Mouse (Mus musculus) 3T3-L1 (cell line): ENCODE measurements around the gene Palm3.
"Not testable (repeated sequence)": the region's sequence is repeated elsewhere in the genome, so short reads cannot be mapped to it uniquely, and the experiment has no call there.

ENCODE experiments used
- DNase-seq: peaks from one replicate; pipeline ENCODE4 v3.0.0-alpha.2; 2015; ENCODE audit warnings: low read depth, low spot score

Gene Palm3

DNA sequence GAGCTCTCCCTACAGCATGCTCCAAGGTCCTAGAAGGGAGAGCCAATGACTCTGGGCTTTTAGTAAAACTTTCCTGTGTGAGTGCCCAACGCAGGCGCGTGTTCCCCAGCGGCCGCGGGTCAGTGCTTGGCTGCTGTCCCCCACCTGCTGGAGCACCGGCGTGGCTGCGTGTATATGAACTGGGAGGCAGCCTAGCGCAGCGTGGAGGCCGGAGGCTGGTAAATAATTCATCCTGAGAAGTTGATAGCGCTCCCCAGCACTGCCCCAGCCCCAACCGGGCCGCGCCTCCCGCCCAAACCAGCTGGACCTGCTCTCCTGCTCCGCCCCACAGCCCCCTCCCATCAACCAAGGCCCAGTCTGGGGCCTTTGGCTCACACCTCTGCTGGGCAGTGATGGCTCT lies at the start of gene Palm3:
Palm3 (plus strand) TSS at position 376 of the 400 bp plus-strand sequence.
- no peak for DNase-seq

DNA sequence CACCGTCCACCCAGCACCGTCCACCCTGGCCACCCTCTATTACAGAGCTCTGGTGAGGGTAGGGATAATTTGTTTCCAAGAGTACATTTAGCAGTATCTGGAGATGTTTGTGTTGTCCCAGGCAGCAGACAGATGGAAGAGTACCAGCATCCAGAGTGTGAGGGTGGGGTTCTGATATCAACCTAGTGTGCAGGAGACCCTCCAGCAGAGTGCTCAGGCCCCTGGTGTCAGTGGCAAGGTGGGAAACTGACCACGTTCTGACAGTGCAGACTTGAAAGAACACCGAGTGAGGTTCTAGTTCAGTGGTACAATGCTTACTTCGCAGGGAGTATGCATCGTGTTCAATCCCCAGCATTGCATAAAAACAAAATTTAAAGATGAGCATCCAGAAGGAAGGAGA lies 49.6 kb upstream of the Palm3 start:
- DNase-seq = no peak

DNA sequence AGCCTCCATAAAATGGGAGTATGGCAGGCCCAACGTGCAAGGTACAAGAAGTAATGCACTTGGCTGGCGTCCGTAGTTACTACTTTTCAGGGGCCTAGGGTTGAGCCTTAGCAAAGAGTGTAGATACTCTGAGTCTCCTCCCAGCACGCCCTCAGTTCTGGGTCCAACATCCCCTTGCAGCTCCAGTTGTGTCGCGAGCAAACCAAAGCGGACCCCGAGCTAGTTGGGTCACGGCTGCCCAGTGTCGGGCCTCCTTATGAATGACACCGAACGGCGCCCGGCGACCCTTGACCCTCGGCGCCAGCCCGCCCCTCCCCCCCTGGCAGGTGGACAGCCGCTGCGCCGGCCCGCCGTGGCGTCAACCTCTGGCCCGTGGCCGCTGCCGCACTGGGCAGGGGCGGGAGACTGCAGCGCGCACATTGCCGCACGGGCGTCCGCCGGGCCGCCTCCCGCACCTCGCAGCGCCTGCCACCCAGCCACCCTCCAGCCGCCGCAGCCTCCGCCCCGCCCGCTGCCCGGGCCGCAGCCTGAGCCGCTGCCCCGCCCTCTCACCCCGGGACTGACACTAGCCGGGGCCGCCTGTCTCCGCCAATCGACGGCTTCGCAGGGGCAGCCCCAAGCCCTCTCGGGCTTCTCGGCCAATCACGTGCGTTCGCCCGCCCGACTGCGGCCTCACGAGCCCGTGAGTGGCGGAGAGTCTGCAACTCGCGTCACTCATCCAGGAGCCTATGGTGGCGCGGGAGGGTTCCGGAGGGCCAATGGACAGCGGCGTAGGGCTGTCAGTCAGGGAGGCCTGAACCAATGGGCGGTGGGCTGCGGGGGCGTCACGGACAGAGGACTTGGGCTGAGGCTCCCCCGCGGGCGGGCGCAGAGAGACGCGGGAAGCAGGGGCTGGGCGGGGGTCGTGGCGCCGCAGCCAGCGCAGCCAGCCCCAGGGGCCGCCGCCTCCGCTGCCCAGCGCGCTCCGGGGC lies 48.8 kb upstream of the Palm3 start, which contains the start of gene Prkaca:
Prkaca (plus strand) TSS at position 844 of the 971 bp plus-strand sequence.
- DNase-seq = peak; percentile 99

DNA sequence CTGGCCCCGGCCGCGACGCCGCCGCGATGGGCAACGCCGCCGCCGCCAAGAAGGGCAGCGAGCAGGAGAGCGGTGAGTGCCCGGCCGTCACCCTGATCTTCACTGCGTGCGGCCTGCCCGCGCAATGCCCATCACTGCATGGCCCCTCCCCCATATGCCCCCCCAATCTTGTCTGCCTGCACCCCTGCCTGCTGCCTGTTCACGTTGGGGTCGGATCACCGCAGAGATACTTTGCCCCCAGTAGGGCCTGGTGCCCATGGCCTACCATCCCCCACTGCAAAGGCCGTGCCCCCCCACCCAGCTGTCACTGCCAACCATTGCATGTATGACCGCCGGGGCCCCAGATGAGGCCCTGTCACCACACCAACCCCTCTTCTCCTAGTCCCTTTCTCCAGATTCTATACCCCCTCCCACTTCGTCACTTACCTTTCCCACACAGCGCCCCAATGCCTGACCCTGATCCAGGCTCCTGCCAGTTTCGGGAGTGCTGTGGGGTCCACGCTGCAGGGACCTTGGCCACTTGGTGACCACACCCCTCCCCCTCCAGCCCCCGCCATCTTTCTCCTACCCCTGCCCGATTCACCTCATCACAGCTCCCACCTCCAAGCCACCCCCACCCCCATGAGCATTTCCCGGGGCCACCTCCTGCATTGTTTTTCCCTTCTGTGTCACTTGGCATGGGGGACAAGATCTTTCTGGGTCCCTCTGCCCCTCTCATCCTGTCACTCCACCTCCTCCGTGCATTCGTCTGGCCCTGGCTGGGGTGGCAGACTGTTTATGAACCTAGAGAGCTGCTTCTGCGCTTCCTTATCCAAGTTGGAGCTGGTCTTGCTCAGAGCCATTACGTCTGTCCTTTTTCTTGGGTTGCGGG lies 47.9 kb upstream of the Palm3 start:
- DNase-seq = no peak

DNA sequence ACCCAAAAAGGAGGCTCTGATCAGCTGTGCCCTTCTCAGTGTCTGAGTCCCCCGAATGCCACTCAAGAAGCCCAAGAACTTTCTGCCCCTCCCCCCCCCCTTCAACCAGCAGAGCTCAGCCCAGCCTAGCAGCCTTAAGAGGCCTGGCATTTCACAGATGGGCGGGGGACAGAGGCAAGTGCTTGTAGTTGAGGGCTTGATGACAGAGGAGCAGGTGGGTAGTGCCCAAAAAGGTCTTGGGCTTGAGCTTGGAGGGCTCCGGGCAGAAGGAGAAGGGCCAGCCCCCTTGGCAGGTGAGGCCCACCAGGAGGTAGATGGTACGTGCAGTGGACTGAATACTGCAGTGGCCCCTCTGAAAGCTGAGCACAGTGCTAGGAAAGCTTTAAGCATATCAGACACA lies 46.8 kb upstream of the Palm3 start:
- no peak for DNase-seq

DNA sequence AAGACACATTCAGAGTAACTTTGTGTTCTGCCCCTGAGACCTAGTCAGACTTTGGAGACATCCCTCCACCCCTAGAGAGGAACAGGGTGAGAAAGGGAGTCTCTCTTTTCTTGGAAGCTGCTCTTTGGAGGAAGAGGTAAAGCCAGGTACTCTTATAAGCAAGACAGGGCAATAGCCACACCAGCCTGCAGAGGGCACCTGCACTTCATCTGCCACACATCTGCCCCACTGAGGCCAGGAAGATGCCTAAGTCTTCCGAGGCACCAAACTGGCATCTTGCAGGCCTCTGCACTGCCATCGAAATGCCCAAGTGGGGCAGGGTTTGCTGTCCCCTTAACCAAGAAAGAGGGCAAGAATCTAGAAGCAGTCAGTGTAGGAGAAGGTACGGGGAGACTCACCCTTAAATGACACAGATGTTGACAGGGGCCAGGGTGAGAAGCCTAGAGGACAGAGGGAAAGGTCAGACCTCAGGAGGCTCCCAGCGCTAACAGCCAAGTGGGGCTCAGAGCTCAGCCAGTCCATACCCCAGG lies 45.1 kb upstream of the Palm3 start:
- peak; percentile 27 for DNase-seq

DNA sequence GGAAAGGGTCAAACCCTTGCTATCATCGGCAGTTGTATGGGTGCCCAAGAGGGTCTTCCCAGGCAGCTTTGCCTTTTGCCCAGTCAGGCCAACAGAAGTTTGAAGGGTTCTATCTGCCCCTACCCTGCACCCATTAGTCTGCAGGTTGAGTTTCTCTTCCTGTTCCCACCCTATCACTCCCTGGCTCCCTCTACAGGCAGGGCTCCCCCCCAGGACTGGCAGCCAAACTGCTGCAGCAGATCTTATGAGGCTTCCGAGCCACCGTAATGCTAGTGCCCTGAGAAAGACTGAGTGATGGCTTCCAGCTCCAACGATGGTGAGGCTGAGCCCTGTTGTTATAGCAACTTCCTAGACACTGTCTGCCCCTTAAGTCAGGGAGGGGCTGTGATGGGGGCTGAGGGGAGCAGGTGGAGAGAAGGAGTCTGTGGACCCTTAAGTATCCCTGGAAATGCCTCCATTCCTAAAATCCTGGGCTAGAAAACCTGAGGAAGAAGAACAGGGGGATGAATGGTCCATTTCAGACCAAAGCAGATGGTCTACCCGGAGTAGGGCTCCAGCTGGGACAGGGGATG lies 44.4 kb upstream of the Palm3 start:
- DNase-seq = no peak

DNA sequence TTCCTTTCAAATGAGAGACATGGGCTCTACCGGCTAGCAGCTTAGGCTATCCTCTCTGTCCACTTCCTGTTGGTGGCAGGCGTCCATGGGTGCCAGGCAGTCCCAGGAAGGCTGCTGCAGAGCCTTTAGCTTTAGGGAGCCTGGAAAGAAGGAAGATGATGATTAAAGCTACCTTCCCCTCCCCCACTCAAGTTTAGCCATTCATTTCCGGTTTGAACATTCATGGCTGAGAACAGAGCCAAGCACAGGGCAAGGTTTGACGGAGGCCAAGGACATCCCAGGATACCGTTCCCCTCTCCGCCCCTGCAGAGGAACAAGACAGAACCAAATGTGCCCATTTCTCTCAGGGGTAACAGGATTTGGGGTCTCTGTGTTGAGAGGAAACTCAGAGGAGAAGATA lies 43.6 kb upstream of the Palm3 start:
- no peak for DNase-seq

DNA sequence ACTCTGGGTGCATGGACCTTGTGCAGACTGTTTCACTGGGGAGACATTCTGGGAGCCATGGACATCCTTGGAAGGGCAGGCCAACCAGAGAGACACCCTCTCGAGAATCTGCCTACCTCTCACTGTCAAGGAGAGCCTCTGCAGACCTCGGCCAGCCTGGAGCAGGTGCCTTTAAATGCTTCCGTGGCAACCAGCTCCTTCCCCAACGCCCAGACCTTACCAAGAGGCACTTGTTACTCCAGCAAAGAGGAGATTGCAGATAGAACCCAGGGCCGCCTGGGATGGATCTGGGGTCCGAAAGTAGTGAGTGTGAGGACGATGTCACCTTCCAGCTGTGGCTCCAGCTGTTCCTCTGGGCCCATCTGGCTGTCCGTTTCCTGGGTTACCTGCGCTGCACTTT lies 43.1 kb upstream of the Palm3 start:
- DNase-seq = no peak

DNA sequence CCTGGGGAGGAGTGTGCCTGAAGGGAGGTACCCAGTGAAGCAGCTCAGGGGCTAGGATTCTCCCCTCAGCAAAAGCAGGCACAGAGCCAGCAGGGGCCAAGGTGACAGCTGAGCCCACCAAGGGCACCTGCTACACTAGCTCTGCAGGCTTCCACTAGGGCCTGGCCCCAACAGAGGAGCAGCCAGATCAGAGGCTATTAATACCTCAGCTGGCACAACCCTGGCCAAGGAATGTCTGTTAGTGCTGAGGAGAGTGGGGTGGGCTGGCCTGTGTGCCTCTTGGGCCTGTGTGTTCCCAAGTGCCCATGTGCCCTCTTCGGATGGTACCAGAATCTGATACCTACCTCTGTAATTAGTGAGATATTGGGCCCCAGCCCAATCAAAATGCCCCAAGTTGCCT lies 41.0 kb upstream of the Palm3 start:
- DNase-seq = no peak

DNA sequence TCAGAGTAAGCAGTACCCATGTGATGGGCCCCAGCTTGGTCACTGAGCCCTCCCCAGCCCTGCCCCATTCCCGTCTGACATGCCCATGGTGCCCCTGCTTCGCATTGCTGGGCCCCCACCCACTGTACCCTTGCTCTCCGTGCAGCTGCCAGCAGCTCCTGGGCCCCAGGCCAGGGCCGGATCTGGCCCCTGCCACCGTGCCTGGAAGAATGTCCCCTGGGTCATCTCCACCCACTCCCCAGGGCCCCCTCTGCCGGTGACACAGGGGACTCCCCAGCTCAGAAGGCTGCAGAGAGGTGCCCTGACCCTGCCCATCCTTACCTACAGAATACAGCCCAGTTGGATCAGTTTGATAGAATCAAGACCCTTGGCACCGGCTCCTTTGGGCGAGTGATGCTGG lies 40.4 kb upstream of the Palm3 start:
- DNase-seq = no peak

DNA sequence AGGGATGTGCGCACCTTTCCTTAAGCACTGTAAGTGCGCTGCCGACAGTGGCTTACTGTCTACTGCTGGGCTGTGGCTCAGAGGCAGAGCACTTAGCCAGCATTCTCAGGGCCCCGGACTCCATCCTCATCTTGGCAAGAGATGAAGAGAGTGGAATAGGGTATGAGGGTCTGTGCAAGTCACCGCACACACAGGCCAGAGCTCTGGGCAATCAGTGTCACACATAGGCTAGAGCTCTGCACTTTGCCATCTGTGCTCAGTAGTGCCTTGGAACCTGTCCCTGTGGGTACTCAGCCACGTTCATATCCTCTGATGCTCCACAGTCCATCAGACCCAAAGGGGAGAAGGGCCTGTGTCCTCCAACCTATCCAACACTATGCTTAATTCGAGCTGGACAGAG lies 39.7 kb upstream of the Palm3 start:
- DNase-seq = no peak

DNA sequence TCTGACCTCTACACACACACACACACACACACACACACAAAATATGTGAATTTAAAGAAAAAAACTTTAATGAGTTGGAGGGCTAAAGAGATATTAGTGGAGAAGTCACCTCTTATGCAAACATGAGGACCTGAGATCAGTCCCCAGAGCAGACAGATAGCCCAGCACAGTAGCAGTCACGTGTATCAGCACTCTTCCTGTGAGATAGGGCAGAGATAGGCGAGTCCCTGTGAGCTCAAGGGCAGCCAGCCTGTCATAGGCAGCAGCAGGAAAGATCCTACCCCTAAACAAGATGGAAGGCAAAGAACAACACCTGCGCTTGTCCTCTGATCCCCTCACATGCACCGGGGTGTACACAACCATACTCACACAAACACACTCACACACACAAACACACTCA lies 38.8 kb upstream of the Palm3 start:
- no peak for DNase-seq

DNA sequence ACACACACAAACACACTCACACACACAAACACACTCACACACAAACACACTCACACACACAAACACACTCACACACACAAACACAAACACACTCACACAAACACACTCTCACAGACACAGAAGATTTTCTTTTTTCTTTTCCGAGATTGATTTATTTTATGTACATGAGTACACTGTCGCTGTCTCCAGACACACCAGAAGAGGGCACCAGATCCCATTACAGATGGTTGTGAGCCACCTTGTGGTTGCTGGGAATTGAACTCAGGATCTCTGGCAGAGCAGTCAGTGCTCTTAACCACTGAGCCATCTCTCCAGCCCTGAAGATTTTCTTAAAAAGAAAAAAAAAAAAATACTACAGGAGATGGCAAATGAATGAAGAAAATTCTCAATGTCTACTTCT lies 38.0 kb upstream of the Palm3 start:
- not testable (repeated sequence) for DNase-seq

DNA sequence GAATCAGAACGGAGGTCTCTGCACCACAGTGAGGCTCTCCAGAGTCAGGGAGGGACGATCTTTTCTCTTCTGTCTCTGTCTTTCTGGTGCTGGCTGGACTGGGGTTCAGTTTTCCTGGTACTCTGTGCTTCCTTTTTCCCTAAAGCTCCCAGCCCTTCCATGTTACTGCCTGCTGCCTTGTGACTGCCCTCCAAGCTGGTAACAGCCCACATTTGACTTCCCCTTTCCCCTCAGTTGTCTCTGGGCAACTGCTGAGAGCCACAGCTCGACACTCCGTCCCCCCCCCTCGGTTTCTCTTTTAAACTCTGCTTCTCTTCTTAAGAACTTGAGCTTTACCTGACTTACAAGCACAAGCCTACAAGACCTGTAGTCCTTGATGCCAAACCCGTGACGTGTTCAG lies 32.0 kb upstream of the Palm3 start:
- DNase-seq = no peak

DNA sequence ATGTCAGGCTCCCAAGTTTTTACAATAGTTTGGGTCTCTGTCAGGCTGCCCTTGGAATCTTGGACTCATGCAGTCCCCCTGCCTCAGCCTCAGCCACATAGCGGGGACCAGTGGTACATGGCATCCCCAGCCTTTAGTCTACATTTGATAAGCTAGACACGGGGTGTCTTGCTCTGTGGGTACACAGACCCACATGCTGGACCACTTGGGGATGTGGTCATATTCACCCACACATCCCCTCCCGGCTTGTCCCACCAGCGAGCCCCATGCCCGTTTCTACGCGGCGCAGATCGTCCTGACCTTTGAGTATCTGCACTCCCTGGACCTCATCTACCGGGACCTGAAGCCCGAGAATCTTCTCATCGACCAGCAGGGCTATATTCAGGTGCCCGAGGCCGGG lies 31.1 kb upstream of the Palm3 start:
- DNase-seq = no peak

DNA sequence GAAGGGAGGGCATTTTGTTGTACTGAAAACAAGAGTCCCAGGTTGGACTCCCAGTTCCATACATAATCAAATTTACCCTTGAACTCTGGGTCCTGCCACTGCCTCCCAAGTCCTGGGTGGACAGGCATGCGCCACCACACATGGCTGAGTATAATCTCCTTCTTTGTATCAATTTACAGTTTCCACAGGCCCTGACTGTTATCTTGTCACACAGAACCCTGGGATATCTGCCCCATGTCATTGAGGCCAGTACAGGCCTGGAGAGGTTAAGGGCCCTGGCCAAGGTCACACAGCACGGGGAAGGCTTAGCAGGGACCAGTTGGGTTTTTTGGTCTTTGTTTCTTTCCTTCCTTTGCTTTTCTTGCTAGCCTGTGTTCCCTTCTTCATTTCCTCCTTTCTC lies 28.8 kb upstream of the Palm3 start:
- no peak for DNase-seq

DNA sequence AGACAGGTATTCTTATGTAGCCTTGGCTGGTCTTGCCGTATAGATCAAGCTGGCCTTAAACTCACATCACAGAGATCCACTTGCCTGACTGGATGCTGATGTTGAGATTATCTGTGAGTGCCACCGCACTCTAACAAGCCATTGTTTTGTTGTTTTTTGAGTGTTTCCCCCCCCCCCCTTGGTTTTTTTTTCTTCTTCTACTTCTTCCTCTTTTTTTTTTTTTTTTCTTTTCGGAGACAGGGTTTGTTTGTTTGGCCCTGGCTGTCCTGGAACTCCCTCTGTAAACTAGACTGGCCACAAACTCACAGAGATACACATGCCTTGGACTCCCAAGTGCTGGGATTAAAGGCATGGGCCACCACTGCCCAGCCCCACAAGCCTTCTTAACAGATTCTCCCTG lies 27.2 kb upstream of the Palm3 start:
- DNase-seq = no peak

DNA sequence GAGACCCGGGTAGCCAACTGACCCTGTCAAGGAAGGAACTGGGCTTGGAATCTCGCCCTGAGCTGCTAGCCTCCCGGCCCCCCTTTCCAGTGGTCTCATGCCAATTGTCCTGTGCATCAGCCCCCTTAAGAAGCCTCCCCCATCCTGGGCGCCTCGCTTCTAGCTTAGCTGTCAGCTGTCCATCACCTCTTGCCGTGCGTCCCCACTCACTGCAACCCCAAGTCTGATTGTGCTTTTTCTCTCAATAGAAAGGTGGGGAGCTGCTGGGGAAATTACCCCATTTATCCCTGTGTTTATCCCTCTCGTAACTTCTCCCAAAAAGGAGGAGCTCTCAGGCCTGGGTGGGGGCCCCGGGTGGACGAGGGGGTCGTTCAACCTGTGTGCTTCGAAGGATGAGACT lies 25.3 kb upstream of the Palm3 start:
- no peak for DNase-seq

DNA sequence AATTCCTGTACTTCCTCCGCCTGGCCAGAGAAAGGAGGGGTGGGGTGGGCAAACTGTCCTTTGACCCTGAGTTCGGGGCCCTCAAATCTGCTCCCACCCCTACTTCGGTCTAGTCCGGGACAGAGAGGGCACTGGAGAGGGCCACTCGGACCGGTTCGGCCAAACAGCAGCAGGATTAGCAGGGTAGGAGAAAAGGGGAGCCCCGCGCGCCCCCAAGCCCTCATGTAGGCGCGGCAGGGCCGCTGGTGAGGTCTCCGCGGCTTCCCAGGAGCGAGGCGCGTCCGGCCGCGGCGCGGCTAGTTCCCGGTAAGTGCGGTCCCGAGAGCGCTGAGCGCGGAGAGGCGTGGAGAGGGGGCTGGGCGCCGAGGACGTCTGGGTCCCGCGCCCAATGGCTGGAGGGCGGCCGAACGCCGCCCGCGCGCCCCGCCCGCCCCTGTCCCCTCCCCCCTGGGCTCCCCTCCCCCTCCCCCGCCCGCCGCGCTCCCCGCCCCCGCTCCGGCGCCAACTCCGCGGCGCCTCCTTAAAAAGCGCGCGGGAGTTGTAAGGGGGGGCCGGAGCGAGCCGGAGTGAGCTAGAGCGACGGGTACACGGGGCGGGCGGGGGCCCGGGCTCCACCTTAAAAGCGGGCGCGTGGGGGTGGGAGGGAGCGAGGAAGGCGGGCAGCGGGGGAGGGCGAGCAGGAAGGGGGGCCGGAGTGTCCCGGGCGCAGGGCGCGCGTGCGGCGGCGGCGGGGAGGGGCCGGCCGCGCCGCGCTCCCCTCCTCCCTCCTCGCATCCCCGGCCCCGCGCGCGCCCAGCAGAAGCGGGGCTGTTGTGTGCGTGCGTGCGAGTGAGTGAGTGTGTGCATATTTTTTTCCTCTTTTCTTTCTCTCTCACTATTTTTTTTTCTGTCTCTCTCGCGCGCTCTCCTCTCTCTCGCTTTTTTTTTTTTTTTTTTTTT lies 24.4 kb upstream of the Palm3 start:
- peak; percentile 85 for DNase-seq
